Mouse (Mus musculus): ENCODE results near the gene Wdr20. TPM values are rescaled to one million over a fixed set of nuclear protein-coding genes. Genes with fewer than 3 reads are reported as not detected.
A peak's percentile ranks its signal among the peaks of the same experiment; 100 is the strongest.

The Wdr20 gene
- total RNA-seq, 2 experiments from 2014 or later, result 38.8 to 44.3 TPM

DNA sequence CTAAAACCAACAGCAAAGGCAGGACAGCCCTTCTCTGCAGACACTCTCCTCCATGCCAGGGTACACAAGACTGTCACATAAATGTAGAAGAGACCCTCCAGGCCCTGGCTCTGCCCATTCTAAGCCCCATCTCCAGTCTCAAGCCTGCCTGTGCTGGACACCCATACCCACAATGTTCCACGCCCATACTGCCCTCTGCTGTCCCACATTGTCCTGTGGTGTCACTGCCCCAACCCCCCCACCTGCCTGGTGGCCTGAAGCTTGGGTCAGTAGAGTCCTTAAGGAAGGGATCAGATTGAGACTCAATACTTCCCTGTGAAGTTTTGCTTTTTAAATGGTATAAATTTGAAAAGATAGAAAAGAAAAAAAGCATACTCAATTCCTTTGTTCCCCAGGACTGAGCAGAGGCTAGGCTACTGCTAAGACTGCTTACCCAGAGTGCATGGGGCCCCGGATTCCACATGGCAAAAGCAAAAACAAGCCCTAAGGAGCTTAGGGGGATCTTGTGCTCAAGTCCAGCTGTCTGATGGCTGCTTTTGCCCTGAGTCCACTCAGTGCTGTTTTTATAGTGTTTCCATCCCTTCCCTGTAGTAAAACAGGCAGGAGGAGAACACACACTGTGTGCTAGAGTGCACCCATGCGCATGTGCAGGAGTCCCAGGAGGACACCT, 68.7 kb downstream of the Wdr20 start:
- intact Hi-C loops (cut with DNase I), result no loop called here
- no peak for DNase-seq (ENCODE audit: low spot score in 2 of 2)

- intact Hi-C loops (cut with DNase I), result no loop called here
- no peak for DNase-seq (ENCODE audit: low spot score in 2 of 2)
Measured at GRCm38 (mm10) chr12:110808430-110808829, 70.7 kb downstream of the Wdr20 start.

GRCm38 (mm10) chr12:110808848-110809247, 71.1 kb downstream of the Wdr20 start:
- intact Hi-C loops (cut with DNase I), result no loop called here
- DNase-seq (ENCODE audit: low spot score in 2 of 2), result no peak

DNA sequence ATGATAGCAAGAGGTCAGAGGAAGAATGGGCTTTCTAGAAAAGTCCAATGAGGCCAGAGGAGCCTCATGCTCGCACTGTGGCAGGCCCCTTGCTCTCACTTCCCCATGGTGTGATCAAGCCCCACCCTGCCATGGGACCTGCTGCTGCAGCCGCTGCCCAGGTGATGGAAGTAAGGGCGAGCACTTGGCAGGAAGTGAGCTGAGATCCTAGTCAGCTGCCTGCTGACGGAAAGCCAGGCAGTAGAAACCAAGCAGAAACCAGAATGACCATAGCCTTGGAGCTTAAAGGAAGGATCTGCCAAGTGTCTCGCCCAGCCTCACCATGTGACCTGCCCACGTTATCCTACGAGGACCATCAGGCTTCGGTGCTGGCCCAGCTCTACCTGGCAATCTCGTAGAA, 75.4 kb downstream of the Wdr20 start:
- no peak for DNase-seq (ENCODE audit: low spot score in 2 of 2)

GRCm38 (mm10) chr12:110813624-110814023, 75.9 kb downstream of the Wdr20 start:
- intact Hi-C loops (cut with DNase I), result no loop called here
- DNase-seq (ENCODE audit: low spot score in 2 of 2), result no peak

More for the DNA sequence above, 75.4 kb downstream of the Wdr20 start:
- intact Hi-C loops (cut with DNase I), result no loop called here

GRCm38 (mm10) chr12:110814924-110815323, 77.2 kb downstream of the Wdr20 start:
- DNase-seq (ENCODE audit: low spot score in 2 of 2), result no peak
- intact Hi-C loops (cut with DNase I), result no loop called here

- intact Hi-C loops (cut with DNase I), result no loop called here
- DNase-seq (ENCODE audit: low spot score in 2 of 2), result no peak
Measured at GRCm38 (mm10) chr12:110816833-110817232, 79.1 kb downstream of the Wdr20 start.

DNA sequence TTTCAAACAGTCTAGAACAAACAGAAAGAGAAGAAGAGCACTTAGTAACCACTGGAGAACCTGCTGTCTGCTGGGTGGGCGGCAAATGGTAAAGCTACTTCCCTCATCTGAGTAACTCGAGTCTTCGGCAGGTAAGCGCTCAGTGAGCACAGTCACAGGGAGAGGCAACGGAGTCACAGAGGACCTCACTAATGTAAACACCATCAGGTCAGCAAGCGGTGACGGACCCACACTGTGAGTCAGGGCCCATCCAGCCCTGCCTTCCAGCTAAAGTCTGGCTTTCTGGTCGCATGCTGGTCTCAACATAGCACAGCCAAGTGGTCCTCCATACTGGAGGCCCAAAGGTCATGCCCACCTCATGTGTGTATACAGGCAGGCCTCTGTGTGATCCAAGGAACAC, 81.6 kb downstream of the Wdr20 start:
- intact Hi-C loops (cut with DNase I), result no loop called here
- no peak for DNase-seq (ENCODE audit: low spot score in 2 of 2)

DNA sequence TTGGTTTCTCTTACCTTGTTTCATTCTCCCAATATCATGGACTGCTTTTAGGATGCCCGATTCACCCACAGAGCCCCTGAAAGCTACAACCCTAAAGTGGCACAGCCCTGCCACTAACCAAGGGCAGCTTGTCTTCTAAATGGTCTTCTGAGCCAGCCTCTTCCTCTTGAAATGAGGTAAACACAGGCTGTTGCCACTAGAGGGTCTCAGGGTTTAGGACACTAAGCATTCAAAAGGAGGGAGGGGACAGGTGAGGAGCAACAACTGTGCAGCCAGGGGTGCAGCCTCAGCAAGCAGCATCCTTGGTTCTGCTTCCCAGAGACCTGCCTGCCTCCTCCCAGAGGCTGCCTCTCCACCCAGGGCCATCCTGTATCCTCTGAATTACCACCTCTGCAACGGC, 84.0 kb downstream of the Wdr20 start:
- no peak for DNase-seq (ENCODE audit: low spot score in 2 of 2)
- intact Hi-C loops (cut with DNase I), result no loop called here

GRCm38 (mm10) chr12:110822366-110822765, 84.6 kb downstream of the Wdr20 start:
- DNase-seq (ENCODE audit: low spot score in 2 of 2), result no peak
- intact Hi-C loops (cut with DNase I), result no loop called here

- intact Hi-C loops (cut with DNase I), result no loop called here
- DNase-seq (ENCODE audit: low spot score in 2 of 2), result no peak
Measured at GRCm38 (mm10) chr12:110828908-110829307, 91.2 kb downstream of the Wdr20 start.

GRCm38 (mm10) chr12:110830293-110831024, 92.7 kb downstream of the Wdr20 start:
- no peak for DNase-seq (ENCODE audit: low spot score in 2 of 2)
- intact Hi-C loops (cut with DNase I), result no loop called here

DNA sequence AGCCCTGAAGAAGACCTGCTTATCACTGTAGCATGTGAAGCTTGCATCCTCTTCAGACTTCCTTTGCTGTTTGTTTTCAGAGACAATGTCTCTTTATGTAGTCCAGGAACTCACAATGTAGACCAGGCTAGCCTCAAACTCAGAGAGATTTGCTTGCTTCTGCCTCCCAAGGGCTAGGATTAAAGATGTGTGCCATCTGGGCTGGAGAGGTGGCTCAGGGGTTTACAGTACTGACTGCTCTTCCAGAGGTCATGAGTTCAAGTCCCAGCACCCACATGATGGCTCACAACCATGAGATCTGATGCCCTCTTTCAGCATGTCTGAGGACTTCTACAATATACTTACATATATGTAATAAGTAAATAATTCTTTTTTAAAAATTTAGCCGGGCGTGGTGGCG, 97.4 kb downstream of the Wdr20 start:
- intact Hi-C loops (cut with DNase I), result no loop called here
- no peak for DNase-seq (ENCODE audit: low spot score in 2 of 2)

GRCm38 (mm10) chr12:110836729-110837128, 99.0 kb downstream of the Wdr20 start:
- intact Hi-C loops (cut with DNase I), result no loop called here
- DNase-seq (ENCODE audit: low spot score in 2 of 2), result no peak

GRCm38 (mm10) chr12:110837192-110837841, 99.6 kb downstream of the Wdr20 start:
- no peak for DNase-seq (ENCODE audit: low spot score in 2 of 2)
- intact Hi-C loops (cut with DNase I), result no loop called here

DNA sequence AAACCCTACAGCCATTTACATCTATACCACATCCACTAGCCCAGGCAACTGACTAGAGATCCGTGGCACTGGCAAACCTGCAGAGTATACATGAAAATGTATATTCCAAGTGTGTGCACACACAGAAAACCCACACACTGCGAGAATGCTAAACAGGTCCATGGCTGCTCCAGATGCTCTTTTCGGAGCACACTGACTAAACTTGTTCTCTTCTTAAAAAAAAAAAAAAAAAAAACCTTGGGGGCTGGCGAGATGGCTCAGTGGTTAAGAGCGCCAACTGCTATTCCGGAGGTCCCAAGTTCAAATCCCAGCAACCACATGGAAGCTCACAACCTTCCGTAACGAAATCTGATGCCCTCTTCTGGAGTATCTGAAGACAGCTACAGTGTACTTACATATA, 100.1 kb downstream of the Wdr20 start:
- intact Hi-C loops (cut with DNase I), result no loop called here
- no peak for DNase-seq (ENCODE audit: low spot score in 2 of 2)

DNA sequence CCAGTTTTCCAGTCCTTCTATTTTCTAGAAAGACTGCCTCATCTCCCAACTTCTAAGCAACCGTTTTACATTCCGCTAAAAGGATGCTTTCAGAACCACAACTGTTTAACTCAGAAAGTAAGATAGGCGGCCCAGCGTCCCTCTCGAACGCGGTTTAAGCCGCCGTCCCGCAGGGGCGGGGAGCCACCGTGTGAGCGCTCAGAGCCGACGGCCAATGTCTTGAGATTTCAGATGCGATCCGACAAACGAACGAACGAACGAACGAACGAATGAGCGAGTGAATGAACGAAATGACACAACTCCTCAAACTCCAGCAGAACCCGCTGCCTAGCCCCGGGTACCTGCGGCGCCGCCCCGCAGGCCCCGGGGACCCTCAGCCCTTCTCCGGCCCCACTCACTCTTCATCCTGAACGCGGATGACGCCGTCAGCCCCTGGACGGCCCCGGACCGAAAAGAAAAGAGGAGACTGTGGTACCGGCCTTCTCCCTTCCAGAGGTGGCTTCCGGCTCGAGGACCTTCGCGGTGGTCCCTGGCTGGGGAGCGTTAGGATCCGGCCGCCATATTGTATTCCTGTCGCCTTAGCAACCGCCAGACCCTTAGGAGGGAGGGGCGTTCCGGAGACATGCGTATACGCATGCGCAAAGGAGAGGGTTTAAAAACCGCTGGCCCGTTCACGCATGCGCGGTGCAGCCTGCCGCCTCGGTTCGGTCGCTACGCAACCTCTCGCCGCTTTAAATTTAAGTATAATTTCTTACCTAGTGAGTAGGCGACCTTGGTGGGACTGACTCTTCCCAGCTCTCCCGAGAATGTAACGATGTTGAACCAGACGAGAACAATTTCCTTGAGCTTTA, 102.8 kb downstream of the Wdr20 start, which contains the start of gene Mok:
Gene Mok, minus strand, starts transcription at position 592 of the 851 bp plus-strand sequence.
- intact Hi-C loops (cut with DNase I), result loop anchor here (2.0 to 10.0 kb wide), 4 partner anchors 104 to 423 kb away; partner anchors contain the start of genes Ppp2r5c and Wdr20
- peak; percentile 96 to 97 for DNase-seq (ENCODE audit: low spot score in 2 of 2)

DNA sequence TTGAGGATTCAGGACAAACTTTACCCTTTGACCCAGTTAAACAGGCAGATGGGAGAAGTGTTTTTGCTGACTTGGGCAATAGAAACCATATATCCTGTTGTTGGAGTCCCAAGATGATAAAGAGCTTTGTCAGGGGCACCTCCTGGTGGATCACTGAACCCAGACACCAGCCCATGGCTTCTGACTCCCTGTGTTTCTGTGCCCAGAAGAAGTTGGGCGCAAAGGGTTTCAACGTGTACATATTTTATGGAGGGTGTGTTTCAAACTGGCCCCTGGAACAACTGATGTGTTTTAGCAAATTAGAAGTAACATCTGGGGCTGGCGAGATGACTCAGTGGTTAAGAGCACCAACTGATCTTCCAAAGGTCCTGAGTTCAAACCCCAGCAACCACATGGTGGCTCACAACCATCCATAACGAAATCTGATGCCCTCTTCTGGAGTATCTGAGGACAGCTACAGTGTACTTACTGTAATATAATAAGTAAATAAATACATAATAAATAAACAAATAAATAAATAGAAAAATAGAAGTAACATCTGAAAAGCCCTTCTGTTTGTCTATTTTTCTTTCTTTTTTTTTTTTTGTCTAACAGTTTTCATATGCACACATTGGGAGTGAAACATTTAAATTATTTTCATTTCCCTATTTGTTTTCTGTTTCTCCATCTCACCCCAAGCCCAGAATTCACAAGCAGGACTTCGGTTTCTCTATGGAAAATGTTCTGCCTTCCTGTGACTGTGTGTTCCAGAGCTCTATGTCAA, 104.2 kb downstream of the Wdr20 start:
- no peak for DNase-seq (ENCODE audit: low spot score in 2 of 2)
- intact Hi-C loops (cut with DNase I), result loop anchor here (2.0 to 10.0 kb wide), 5 partner anchors 105 to 425 kb away; partner anchors contain the start of genes Ppp2r5c and Wdr20

Measured in left cerebral cortex, postnatal 25 days (tissue).